Mouse (Mus musculus): ENCODE measurements at regions not wholly inside any gene's neighbourhood (a gene's known extent, or its start where the extent isn't known, plus 50 kb on each side); places are given as distances from the start of the nearest gene placed in this dataset.
"Not testable (repeated sequence)": the region's sequence is repeated elsewhere in the genome, so short reads cannot be mapped to it uniquely, and the experiment has no call there.

DNA sequence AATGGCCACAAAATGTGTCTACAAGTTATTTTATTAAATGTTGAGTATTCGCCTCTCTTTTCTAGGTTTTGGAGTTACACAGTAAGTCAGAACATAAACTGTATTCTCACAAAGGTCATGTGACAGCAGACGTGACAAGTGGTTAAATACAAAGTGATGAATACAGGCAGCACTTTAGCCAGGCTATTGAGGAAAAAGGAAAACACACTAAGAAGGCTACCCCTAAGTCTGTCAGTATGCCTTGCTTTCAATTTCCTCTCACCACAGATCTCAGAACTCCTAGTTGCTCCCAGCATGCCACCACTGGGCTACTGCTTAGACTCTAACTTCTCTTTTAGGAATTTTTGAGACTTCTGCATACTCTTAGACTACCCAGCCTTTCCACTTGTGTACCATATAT is 297.9 kb upstream of the Pex5l start:
- DNase-seq (ENCODE audit: low spot score in 2 of 2), result no peak

DNA sequence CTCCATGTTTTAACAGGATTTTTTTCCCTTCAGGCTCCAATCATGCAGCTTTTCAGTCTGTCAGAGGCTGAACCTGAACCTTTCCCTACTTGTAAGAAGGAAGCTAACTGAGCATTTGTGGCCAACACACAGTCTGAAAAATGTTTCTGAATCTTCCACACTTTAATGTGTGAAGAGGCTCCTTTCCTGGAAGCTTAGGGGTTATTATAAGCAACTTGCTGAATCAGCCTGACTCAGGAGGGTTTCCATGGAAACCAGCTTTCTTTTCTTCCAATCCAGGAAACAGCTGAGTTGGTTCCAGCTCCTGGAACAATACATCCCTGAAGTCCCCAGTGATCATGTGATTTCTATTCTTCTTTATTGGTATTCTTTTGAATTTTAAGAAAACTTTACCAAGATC is 297.5 kb upstream of the Pex5l start:
- DNase-seq (ENCODE audit: low spot score in 2 of 2), result peak; percentile 23 to 73

DNA sequence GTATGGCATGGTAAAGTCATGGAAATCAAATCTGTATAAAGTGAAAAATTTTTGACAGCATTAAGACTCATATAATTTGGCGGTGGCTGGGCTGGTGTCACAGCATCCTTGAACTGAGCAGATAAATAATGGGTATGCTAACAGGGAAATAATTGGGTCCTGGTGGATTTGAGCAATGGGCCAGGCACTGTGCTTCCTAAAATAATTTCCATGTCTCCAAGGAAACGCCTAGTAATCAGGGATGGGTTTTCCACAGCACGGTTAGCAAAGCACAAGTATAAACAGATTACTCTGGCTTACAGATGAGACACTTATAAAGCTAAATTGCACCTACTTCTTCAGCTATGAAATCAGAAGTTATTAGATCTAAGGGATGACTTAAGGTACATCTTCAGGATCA is 273.9 kb upstream of the Pex5l start:
- DNase-seq (ENCODE audit: low spot score in 2 of 2), result no peak

DNA sequence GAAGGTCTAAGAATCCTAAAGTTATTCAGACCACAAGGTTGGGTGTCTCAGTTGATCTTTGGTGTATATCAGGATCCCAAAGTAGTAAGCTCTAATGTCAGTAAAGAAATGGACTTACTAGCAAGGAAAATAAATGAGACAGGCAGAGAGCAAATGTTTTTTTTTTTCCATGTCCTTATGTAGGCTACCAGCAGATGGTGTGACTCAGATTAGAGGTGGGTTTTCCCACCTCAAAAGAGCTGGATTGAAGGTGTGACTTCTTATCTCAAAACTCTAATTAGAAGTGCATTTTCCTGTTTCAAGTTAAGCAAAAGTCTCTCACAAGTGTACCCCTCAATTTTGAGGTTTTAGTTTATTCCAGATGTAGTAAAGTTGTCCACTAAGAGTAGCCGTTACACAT is 273.3 kb upstream of the Pex5l start:
- DNase-seq (ENCODE audit: low spot score in 2 of 2), result no peak

DNA sequence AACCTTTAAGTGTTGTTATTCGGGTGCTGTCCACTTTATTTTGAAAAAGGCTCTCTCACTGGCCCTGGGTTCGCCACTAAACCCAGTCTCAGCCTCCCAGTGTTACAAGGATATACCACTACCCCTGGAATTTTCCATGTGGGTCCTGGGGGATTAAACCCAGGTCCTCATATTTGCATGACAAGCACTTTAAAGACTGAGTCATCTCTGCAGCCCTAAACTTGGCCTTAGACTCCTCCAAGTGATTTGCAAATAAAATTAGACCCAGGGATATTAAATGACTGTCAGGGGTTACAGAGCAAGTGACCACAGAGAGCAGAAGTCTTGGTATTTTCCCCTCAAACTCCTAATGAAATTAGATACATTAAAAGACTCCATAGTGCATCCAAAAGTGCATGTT is 258.9 kb upstream of the Pex5l start:
- DNase-seq (ENCODE audit: low spot score in 2 of 2), result no peak

DNA sequence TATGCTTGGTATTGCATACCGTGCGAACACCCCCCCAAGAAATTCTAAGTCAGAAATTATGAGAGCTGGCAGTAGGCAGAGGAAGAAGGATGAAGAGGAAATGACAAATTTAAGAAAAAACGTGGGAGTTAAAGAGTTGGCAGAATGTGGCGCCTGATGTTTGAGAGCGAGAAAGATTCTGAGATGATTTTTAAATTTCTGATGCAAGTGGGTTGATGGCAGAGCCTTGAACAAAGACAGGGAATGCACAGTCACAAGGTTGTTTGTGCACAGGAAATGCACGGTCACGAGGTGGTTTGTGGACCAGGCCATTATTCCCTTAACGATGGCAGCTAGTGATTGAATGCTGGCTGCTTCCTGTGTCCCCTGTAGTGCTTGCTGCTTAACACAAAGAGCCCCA is 256.3 kb upstream of the Pex5l start:
- peak; percentile 43 to 72 for DNase-seq (ENCODE audit: low spot score in 2 of 2)

DNA sequence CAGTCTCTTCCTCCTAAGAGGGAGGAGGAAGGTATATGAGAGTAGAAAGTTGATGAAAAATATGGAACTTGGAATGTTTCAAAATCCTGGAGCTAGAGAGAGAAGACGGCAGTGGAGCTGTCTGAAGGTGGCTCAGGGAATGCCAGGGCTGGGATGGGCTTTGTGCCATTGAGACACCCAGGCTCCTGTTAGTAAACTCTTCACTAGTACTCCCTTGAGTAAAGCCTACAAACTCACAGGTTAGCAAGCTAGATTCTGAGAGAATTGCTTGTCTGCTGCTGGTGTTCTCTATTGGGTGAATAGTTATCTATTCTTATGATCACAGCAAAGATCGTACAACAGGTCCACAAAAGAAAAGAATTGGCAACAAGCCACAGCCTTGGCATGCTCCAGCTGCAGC is 255.3 kb upstream of the Pex5l start:
- DNase-seq (ENCODE audit: low spot score in 2 of 2), result no peak

DNA sequence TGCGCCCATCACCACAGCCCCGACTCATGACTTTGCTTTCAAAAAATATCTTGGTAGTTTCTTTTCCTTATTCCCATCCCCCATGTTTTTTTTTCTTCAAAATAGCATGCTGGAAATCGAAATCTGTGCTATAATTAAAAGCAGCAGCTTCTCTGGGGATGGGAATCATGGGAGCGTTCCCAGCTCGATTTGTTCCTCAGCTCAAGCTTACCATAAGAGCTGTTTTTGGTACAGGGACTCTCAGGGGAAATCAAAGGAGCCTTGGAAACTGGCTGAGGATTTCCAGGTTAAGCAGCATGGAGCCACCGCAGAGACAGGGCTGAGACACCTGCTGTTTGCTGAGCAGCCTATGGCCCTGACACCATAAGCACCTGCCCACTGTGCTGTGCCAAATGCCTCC is 254.2 kb upstream of the Pex5l start:
- peak; percentile 12 to 31 for DNase-seq (ENCODE audit: low spot score in 2 of 2)

DNA sequence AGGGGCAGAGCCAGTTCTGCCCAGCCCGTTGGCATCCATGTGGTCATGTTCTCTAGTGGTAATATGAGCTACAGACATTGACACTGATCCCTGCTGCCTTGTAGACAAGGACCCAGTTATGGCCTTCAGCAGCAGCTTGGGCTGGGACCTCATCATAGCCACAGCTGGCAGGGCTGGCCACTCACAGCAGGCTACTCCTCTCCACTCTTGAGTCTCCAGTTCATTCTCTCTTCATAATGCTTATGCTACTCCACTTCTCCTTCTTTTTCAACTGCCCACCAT is 249.4 kb upstream of the Pex5l start:
- no peak for DNase-seq (ENCODE audit: low spot score in 2 of 2)

DNA sequence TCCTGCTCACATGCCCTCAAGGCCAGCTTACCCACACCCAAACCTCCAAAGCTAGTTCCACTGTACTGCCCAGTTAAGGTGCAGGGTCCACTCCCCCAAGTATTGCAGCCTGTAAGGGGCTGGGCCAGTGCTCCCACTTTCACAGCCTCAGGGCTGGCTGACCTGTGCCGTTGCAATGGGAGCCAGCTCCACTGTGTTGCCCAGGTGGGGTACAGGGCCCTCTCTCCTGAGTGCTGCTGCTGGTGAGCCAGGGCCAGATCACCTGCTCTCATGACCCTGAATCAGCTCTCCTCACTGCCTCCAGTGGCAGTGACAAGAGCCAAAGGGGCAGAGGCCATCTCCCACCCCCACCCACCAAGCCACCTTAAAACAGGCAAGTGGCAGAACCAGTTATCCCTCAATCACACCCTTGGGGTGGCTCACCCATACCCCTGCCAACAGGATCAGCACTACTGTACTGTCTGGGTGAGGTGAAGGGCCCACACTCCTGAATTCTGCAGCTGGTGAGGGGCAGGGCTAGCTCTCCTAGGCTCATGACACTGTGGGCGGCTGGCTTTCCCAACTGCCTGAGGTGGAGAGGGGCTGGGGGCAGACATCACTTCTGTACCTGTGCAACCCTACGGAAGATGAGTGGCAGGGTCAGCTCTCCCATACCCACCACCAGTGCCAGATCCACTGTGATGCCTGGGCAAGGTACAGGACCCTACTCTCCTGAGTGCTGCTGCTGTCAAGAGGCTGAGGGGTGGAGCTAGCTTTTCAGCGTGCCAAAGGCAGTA is 248.9 kb upstream of the Pex5l start:
- DNase-seq (ENCODE audit: low spot score in 2 of 2), result no peak

DNA sequence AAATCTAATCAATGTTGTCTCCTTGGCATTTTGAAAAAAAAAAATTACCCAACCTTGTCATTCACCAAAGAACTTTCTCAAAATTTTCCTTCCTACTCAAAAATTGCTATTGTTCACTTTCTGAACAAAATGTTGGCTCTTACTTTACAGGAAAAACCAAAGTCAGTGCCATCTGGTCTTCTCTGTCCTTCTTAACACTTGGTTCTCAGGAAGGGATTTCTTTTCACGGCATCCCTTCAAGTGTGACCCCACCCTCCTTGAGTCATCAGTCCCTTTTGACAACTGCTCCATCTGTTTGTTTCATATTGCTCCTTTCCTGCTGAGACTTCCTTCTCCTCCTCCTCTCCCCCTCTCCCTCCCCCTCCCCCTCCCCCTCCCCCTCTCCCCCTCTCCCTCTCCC is 245.1 kb upstream of the Pex5l start:
- peak in 1 of 2 experiments; percentile 50 for DNase-seq (ENCODE audit: low spot score in 2 of 2)

DNA sequence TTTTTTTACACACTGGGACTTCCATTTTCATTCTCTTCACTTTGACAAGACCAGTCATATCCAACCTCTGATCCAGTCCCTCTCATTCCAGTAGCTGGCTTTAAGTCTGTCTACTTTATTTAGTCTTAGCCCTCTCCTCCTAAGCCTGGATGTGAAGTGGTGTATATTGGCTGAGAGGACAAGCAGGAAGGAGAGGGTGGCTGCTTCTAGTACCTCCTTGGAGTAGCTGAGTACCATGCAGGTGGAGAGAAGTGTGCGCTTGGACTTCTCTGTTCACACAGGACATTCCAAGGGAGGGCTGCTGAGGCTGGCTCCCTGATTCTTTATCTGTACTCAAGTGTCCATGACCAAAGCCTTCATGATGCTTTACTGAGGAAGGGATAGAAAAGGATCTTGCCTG is 240.6 kb upstream of the Pex5l start:
- no peak for DNase-seq (ENCODE audit: low spot score in 2 of 2)

DNA sequence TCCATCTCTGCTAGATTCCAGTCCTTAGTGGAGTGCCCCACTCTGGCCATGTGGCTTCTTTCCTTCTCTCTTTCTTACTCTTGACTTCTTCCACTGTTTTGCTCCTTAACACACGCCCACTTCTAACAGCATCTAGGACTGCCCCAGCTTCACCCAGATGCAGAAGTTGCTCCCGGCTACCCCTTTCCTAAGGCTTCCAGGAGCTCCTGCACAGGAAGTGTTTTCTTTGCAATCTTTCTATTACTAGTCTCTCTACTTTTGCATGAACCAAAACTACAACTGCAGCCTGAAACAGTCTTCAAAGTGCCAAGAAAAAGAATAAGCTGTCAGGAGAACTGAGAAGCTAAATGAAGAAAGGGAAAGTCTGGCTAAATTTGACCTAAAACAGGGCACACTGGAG is 236.6 kb upstream of the Pex5l start:
- DNase-seq (ENCODE audit: low spot score in 2 of 2), result no peak

DNA sequence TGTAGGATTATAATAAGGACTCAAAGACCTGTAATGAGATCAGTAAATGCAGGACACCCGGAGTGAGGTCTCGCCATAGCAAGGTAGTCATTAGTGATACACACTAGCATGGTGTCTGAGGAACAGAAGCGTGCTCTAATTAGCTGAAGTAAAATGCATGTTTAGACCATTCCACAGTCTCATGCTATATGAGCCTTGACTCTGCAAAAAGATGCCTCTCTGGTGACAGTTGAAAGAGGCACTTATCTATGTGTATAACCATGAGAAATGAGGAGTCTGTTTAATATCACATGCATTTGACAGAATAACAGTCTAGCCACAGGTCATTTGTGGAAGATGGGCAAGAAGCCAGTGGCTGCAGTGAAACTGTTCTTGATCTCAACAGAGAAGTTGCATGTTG is 232.1 kb upstream of the Pex5l start:
- no peak for DNase-seq (ENCODE audit: low spot score in 2 of 2)

DNA sequence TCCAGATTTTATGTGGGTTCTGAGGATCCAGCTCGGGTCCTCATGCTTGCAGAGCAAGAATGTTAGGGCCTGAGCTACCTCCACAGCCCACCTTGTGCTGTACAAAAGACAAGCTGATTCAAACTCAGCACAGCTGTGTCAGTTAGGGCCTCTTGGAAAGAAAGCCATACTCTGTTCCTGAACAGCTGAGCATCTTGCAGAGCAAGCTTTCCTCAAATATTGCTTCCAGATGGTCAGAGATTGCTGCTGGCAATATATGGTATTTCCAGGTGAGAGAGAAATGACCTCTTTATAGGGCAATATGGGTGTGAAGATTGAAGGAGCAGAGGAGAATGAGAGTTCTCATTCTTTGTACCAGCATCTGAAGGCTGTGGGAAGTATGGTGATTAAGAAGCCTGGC is 229.8 kb upstream of the Pex5l start:
- DNase-seq (ENCODE audit: low spot score in 2 of 2), result no peak

DNA sequence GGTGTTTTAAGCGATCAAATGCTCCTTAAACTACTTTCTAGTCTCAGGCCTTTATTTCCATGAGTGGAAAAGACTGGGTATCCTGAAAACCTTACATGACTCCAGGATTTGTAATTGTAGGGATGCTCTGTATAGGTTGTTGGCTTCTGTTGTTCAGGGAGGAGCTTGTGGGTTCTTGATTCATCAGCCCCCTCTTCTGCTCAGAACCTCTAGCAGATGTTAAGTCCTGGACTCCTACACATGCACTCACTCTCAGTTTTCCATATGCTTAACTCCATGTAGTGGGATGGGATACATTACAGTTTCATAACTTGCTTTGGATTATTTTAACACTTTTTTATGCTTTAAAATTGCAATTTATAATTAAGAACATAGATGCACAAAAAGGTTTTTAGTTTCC is 220.5 kb upstream of the Pex5l start:
- DNase-seq (ENCODE audit: low spot score in 2 of 2), result no peak

DNA sequence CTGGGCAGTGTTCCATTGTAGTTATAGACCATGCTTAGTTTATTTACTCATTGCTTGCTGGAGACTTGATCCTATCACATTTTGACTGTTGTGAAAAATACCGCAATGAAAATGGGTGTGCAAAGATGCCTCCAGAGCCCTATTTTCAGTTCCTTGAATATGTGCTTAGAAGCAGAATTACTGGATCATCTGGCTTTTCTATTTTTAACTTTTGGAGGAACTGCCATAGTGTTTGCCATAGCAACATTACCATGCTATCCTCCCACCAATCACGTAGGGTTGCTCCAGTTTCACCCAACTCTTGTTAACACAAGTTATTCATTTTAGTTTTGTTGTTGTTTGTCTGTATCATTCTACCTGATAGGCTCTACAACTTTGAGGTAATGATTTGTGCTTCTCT is 217.0 kb upstream of the Pex5l start:
- DNase-seq (ENCODE audit: low spot score in 2 of 2), result no peak

DNA sequence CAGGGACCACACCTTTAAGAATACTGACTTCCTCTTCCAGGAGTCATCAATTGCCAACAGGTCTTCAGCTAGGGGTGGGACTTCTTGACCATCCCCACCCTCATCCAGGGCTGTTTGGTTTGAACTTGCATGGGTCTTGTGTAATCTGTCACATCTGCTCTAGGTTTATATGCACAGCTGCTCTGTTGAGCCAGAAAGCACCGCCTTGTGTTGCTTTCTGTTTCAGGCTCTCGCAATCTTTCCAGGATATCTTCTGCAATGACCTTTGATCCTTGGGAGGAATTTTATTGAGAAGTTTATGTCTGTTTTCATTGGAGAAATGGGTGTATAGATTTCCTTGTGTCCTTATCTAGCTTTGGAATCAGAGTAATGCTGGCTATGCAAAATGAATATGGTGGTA is 210.8 kb upstream of the Pex5l start:
- no peak for DNase-seq (ENCODE audit: low spot score in 2 of 2)

DNA sequence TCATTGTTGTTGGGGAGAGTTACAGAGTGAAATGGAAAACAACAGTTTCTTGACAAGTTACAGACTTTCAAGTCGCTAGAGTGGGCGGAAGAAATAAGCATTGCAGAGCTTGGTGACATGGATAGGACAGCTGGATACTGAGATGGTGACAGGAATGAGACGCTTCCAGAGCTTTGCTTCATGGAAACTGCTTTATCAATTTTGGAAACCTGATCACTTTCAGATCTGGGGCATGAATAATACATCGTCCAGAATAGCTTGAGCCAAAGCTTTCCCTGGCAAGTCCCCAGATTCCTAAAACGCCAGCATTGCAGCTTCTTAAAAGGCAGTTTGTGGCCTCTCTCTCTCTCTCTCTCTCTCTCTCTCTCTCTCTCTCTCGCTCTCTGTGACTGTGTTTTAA is 207.9 kb upstream of the Pex5l start:
- peak in 1 of 2 experiments; percentile 23 for DNase-seq (ENCODE audit: low spot score in 2 of 2)

DNA sequence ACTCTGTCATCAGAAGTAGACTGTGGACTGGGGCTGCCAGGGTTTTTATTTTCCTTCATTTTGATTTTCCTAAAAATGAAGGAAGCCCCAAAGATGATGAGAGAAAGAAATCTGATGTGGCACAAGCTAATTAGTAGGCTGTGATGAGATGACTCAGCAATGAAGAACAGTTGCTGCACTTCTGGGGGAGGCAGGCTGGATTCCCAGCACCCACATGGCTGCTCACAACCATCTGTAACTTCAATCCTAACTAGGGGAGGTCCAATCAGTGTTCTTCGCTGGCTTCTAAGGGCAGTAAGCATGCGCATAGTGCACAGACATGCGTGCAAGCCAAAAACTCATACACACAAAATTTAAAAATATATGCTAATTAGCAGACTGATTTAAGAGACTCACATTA is 191.0 kb upstream of the Pex5l start:
- DNase-seq (ENCODE audit: low spot score in 2 of 2), result peak in 1 of 2 experiments; percentile 38

DNA sequence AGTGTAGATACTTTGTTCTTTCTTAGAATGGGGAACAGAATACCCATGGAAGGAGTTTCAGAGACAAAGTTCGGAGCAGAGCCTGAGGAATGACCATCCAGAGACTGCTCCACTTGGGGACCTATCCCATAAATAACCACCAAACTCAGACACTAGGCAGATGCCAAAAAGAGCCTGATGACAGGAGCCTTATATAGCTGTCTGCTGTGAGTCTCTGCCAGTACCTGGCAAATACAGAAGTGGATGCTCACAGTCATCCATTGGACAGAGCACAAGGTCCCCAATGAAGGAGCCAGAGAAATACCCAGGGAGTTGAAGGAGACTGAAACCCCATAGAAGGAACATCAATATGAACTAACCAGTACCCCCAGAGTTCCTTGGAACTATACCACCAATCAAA is 174.6 kb upstream of the Pex5l start:
- DNase-seq (ENCODE audit: low spot score in 2 of 2), result not testable (repeated sequence)

DNA sequence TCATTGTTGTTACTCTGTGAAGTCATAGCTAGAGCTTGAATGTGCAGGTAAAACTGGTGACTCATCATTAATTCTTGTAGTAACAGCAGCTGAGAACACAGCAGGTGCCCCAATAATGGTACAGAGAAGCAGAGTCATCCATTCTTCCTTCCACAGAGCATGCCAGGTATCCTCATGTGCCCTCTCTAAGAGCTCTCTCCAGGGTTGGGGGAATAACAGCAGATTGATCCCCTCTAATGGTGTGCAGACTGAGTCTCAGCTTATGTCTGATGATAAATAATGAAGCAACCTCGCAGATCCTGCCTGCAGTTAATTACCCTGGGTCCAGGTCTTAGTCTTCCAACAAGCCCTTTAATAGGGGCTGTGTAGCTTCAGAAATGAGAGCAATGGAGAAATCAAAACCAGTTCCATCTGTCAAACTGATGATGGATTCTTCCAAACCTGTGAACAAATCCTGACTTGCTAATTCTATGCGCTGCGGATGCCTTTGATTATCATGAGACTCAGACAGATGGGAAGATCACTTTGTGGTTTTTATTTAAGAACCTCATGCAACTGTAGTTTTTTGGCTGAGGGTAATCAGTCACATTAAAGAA is 169.3 kb upstream of the Pex5l start:
- DNase-seq (ENCODE audit: low spot score in 2 of 2), result no peak

DNA sequence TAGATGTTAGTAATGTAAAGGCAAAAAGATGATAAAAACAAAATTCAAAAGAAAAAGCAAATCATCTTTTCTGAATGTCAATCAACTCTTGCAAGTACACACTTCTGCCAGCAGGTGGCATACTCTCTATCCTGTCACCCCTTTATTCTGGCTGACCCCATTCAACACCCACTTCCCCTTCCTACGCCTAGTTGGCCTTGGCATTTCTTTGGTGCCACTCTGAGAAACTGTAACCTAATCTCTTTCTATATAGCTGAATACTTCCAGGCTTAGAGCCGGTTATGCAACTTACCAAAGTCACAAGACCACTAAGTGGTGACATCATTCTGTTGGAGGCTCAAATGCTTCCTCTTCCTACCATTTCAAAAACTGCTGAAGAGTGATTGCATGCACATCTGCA is 165.2 kb upstream of the Pex5l start:
- DNase-seq (ENCODE audit: low spot score in 2 of 2), result peak in 1 of 2 experiments; percentile 18

DNA sequence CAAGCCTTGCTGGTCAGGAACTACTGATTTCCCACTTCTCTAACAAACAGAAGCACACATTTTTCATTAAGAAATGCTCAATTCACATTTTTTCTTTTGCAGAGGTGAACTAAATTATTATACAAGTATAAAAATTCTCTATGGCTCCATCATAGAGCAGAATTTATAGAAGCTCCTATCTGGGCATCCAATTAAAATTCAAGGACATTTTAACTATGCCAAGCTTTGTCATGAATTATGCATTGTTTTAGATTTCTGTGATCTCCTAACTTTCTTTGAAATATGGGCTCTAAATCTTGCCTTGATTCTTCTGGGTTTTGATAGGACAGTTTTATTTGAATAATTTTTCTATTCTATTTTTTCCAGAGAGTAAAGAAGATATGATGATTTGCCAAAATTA is 163.1 kb upstream of the Pex5l start:
- DNase-seq (ENCODE audit: low spot score in 2 of 2), result no peak

All from right cerebral cortex, postnatal 36 days (tissue).